Mouse (Mus musculus): ENCODE measurements around the gene Vegfd. TPM values are rescaled to one million over a fixed set of nuclear protein-coding genes. Genes with fewer than 3 reads are reported as not detected.
A peak's percentile ranks its signal among the peaks of the same experiment; 100 is the strongest.

Gene Vegfd
- polyA plus RNA-seq, 1 experiment = 1.1 TPM

GRCm38 (mm10) chrX:164419471-164419939 is 46.3 kb downstream of the Vegfd start, which contains the start of gene Piga:
Piga (plus strand) TSS chrX:164419787.
- Histone ChIP-seq H3K27ac (ENCODE audit: insufficient read depth, low read length) (peak within 1 kb of the TSS; percentile 57), H3K4me3 (ENCODE audit: extremely low read depth, insufficient read depth, insufficient read length) (peak within 1 kb of the TSS; percentile 63), H3K27me3 (ENCODE audit: control insufficient read depth, insufficient read depth, low read length) (no peaks in the 10 kb centered on the region), H3K4me1 (ENCODE audit: control insufficient read depth, insufficient read depth, insufficient read length) (no peaks in the 10 kb centered on the region), H3K36me3 (ENCODE audit: control insufficient read depth, insufficient read depth, low read length) (peaks cover 4% of the 10 kb centered on the region)
- TF ChIP-seq CTCF (IDR thresholded peaks at IDR 0.05; ENCODE audit: extremely low read depth, insufficient read depth, insufficient read length, insufficient replicate concordance) = no peak
- peak; percentile 20; the same call in 1 of the 2 replicates for TF ChIP-seq POLR2A (IDR thresholded peaks at IDR 0.05; ENCODE audit: low read depth, low read length)
- WGBS = 26% methylated on average over 40 of the region's 40 CpGs
- peak; percentile 83 to 91 for DNase-seq (ENCODE audit: low read depth in 1 of 2, low spot score in 2 of 2)

DNA sequence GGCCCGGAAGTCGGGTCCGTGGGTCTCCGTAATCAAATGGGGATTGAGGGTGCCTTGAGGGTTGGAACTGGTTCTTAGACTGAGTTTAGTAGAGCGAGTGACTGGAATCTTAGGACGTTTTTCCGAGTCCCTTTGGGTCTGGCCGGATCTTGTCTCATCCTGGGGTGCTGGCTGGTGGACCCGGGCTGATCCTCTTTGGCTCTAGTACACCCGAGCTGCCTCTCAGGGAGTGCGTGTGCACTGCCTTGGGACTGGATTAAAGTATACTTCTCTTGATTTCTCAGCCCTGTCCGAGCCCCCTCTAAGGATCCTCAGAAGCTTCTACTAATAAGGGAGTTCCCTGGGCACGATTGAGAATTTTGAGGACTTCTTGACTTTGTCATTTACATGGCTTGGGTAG is 46.8 kb downstream of the Vegfd start:
- 17% methylated on average over 13 of the region's 13 CpGs for WGBS
- Histone ChIP-seq H3K36me3 (ENCODE audit: control insufficient read depth, insufficient read depth, low read length) (peaks cover 4% of the 10 kb centered on the region), H3K27ac (ENCODE audit: insufficient read depth, low read length) (peak overlapping the region; percentile 57), H3K4me1 (ENCODE audit: control insufficient read depth, insufficient read depth, insufficient read length) (no peaks in the 10 kb centered on the region), H3K27me3 (ENCODE audit: control insufficient read depth, insufficient read depth, low read length) (no peaks in the 10 kb centered on the region), H3K4me3 (ENCODE audit: extremely low read depth, insufficient read depth, insufficient read length) (peak overlapping the region; percentile 63)
- DNase-seq (ENCODE audit: low read depth in 1 of 2, low spot score in 2 of 2) = no peak
- TF ChIP-seq CTCF (IDR thresholded peaks at IDR 0.05; ENCODE audit: extremely low read depth, insufficient read depth, insufficient read length, insufficient replicate concordance) (no peak), POLR2A (IDR thresholded peaks at IDR 0.05; ENCODE audit: low read depth, low read length) (no peak)

- no peak for TF ChIP-seq CTCF (IDR thresholded peaks at IDR 0.05; ENCODE audit: extremely low read depth, insufficient read depth, insufficient read length, insufficient replicate concordance)
- TF ChIP-seq POLR2A (IDR thresholded peaks at IDR 0.05; ENCODE audit: low read depth, low read length) = no peak
- no peaks in the 10 kb centered on the region for H3K27me3 ChIP-seq (ENCODE audit: control insufficient read depth, insufficient read depth, low read length)
- H3K27ac ChIP-seq (ENCODE audit: insufficient read depth, low read length) = no peak overlapping the region
- H3K4me1 ChIP-seq (ENCODE audit: control insufficient read depth, insufficient read depth, insufficient read length) = no peaks in the 10 kb centered on the region
- DNase-seq (ENCODE audit: low read depth in 1 of 2, low spot score in 2 of 2) = no peak
- H3K4me3 ChIP-seq (ENCODE audit: extremely low read depth, insufficient read depth, insufficient read length) = no peak overlapping the region
- peaks cover 4% of the 10 kb centered on the region for H3K36me3 ChIP-seq (ENCODE audit: control insufficient read depth, insufficient read depth, low read length)
- 54% methylated on average over 3 of the region's 3 CpGs for WGBS
These were observed 47.3 kb downstream of the Vegfd start for GRCm38 (mm10) chrX:164420518-164420917.

GRCm38 (mm10) chrX:164424821-164425220 is 51.6 kb downstream of the Vegfd start:
- Histone ChIP-seq H3K4me3 (ENCODE audit: extremely low read depth, insufficient read depth, insufficient read length) (no peak overlapping the region), H3K27me3 (ENCODE audit: control insufficient read depth, insufficient read depth, low read length) (no peaks in the 10 kb centered on the region), H3K27ac (ENCODE audit: insufficient read depth, low read length) (no peak overlapping the region), H3K36me3 (ENCODE audit: control insufficient read depth, insufficient read depth, low read length) (peaks cover 4% of the 10 kb centered on the region), H3K4me1 (ENCODE audit: control insufficient read depth, insufficient read depth, insufficient read length) (no peaks in the 10 kb centered on the region)
- TF ChIP-seq CTCF (IDR thresholded peaks at IDR 0.05; ENCODE audit: extremely low read depth, insufficient read depth, insufficient read length, insufficient replicate concordance) (no peak), POLR2A (IDR thresholded peaks at IDR 0.05; ENCODE audit: low read depth, low read length) (no peak)
- no peak for DNase-seq (ENCODE audit: low read depth in 1 of 2, low spot score in 2 of 2)
- WGBS = 80% methylated on average over 1 of the region's 1 CpGs

- no peak overlapping the region for H3K27ac ChIP-seq (ENCODE audit: insufficient read depth, low read length)
- TF ChIP-seq POLR2A (IDR thresholded peaks at IDR 0.05; ENCODE audit: low read depth, low read length) = no peak
- no peak for TF ChIP-seq CTCF (IDR thresholded peaks at IDR 0.05; ENCODE audit: extremely low read depth, insufficient read depth, insufficient read length, insufficient replicate concordance)
- 46% methylated on average over 4 of the region's 4 CpGs for WGBS
These were observed 54.1 kb downstream of the Vegfd start for GRCm38 (mm10) chrX:164427295-164427694.

DNA sequence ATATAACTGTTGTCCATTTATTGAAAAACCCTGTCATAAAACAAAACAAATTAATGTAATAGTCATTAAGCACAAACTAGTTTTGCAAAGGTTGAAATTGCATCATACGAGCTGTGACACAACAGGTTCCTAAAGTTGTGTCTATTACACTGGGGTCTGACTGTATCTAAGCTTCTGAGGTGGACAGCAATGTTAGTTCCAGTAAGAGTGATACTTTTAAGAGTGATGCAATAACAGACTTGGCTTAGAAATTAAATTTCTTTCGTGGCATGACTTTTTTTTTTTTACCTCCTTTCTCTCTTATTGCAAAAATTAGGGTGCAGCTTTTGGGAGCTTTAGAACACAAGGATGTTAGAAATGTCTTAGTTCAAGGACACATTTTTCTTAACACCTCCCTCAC is 55.0 kb downstream of the Vegfd start:
- H3K27ac ChIP-seq (ENCODE audit: insufficient read depth, low read length) = no peak overlapping the region
- no peaks in the 10 kb centered on the region for H3K4me1 ChIP-seq (ENCODE audit: control insufficient read depth, insufficient read depth, insufficient read length)
- WGBS = 87% methylated on average over 2 of the region's 2 CpGs
- H3K4me3 ChIP-seq (ENCODE audit: extremely low read depth, insufficient read depth, insufficient read length) = no peak overlapping the region
- DNase-seq (ENCODE audit: low read depth in 1 of 2, low spot score in 2 of 2) = no peak
- no peaks in the 10 kb centered on the region for H3K27me3 ChIP-seq (ENCODE audit: control insufficient read depth, insufficient read depth, low read length)
- H3K36me3 ChIP-seq (ENCODE audit: control insufficient read depth, insufficient read depth, low read length) = no peaks in the 10 kb centered on the region; the same call in 1 of the 2 replicates
- TF ChIP-seq POLR2A (IDR thresholded peaks at IDR 0.05; ENCODE audit: low read depth, low read length) = no peak
- no peak for TF ChIP-seq CTCF (IDR thresholded peaks at IDR 0.05; ENCODE audit: extremely low read depth, insufficient read depth, insufficient read length, insufficient replicate concordance)

More at GRCm38 (mm10) chrX:164427295-164427694, 54.1 kb downstream of the Vegfd start:
- H3K36me3 ChIP-seq (ENCODE audit: control insufficient read depth, insufficient read depth, low read length) = peaks cover 4% of the 10 kb centered on the region
- H3K4me1 ChIP-seq (ENCODE audit: control insufficient read depth, insufficient read depth, insufficient read length) = no peaks in the 10 kb centered on the region
- H3K27me3 ChIP-seq (ENCODE audit: control insufficient read depth, insufficient read depth, low read length) = no peaks in the 10 kb centered on the region
- H3K4me3 ChIP-seq (ENCODE audit: extremely low read depth, insufficient read depth, insufficient read length) = no peak overlapping the region
- DNase-seq (ENCODE audit: low read depth in 1 of 2, low spot score in 2 of 2) = no peak

DNA sequence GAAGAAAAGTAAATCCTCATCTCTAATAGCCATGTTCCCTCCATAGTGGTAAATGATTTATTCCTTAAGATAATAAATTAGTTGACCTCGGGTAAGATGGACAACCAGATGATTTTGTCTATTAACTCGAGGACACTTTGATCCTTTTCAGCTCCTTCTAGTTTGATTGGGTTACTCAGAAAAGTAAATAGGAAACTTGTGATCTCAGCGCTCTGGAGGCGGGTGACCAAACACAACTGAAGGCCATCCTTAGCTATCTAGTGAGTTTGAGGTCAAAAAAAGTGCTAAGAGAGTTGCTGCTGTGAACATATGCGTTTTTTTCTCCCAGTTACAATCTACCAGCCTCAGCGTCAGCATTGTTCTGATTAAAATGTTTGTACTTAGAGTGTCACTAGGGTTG is 57.4 kb downstream of the Vegfd start:
- no peaks in the 10 kb centered on the region; the same call in 1 of the 2 replicates for H3K36me3 ChIP-seq (ENCODE audit: control insufficient read depth, insufficient read depth, low read length)

More for the DNA sequence above, 57.4 kb downstream of the Vegfd start:
- no peak for DNase-seq (ENCODE audit: low read depth in 1 of 2, low spot score in 2 of 2)
- no peak for TF ChIP-seq CTCF (IDR thresholded peaks at IDR 0.05; ENCODE audit: extremely low read depth, insufficient read depth, insufficient read length, insufficient replicate concordance)
- no peak for TF ChIP-seq POLR2A (IDR thresholded peaks at IDR 0.05; ENCODE audit: low read depth, low read length)
- H3K27me3 ChIP-seq (ENCODE audit: control insufficient read depth, insufficient read depth, low read length) = no peaks in the 10 kb centered on the region
- H3K27ac ChIP-seq (ENCODE audit: insufficient read depth, low read length) = no peak overlapping the region
- no peaks in the 10 kb centered on the region for H3K4me1 ChIP-seq (ENCODE audit: control insufficient read depth, insufficient read depth, insufficient read length)
- WGBS = 81% methylated on average over 6 of the region's 6 CpGs
- H3K4me3 ChIP-seq (ENCODE audit: extremely low read depth, insufficient read depth, insufficient read length) = no peak overlapping the region

All from spleen, adult 2 months (tissue).